Mouse (Mus musculus): ENCODE results near the gene Cdh13. TPM values are rescaled to one million over a fixed set of nuclear protein-coding genes. Genes with fewer than 3 reads are reported as not detected.

The Cdh13 gene
- polyA plus RNA-seq, 1 experiment from 2014 or later, result 33.5 TPM

- WGBS, result 84% methylated on average over 10 of the region's 10 CpGs
- ATAC-seq (ENCODE audit: low FRiP score, low read depth), result no peak
These were observed 913.1 kb downstream of the Cdh13 start for GRCm38 (mm10) chr8:119196486-119197150.

GRCm38 (mm10) chr8:119208567-119208966 is 925.0 kb downstream of the Cdh13 start:
- no peaks in the 10 kb centered on the region for H3K27me3 ChIP-seq (replicated peaks)
- H3K27ac ChIP-seq, result no peak overlapping the region
- H3K9me3 ChIP-seq, result no peaks in the 10 kb centered on the region
- no peak overlapping the region for H3K4me3 ChIP-seq
- H3K36me3 ChIP-seq, result no peaks in the 10 kb centered on the region
- H3K4me1 ChIP-seq, result no peaks in the 10 kb centered on the region
- ATAC-seq (ENCODE audit: low FRiP score, low read depth), result no peak
- H3K9ac ChIP-seq, result no peak overlapping the region
- no peak overlapping the region for H3K4me2 ChIP-seq (replicated peaks)
- WGBS, result 86% methylated on average over 9 of the region's 9 CpGs

More at GRCm38 (mm10) chr8:119196486-119197150, 913.1 kb downstream of the Cdh13 start:
- Histone ChIP-seq H3K4me1 (no peaks in the 10 kb centered on the region), H3K9ac (no peak overlapping the region), H3K27me3 (replicated peaks) (no peaks in the 10 kb centered on the region), H3K27ac (no peak overlapping the region), H3K9me3 (0 out of 2 replicates have a peak, but pooled peaks cover 5% of the 10 kb centered on the region), H3K4me2 (replicated peaks) (no peak overlapping the region), H3K36me3 (no peaks in the 10 kb centered on the region), H3K4me3 (no peak overlapping the region)

- no peak overlapping the region for H3K4me2 ChIP-seq (replicated peaks)
- 3% methylated on average over 1 of the region's 1 CpGs for WGBS
- no peak overlapping the region for H3K27ac ChIP-seq
- H3K27me3 ChIP-seq (replicated peaks), result no peaks in the 10 kb centered on the region
- 0 out of 2 replicates have a peak, but pooled peaks cover 3% of the 10 kb centered on the region for H3K9me3 ChIP-seq
- H3K9ac ChIP-seq, result no peak overlapping the region
- no peaks in the 10 kb centered on the region for H3K4me1 ChIP-seq
- H3K4me3 ChIP-seq, result no peak overlapping the region
- no peaks in the 10 kb centered on the region for H3K36me3 ChIP-seq
- no peak for ATAC-seq (ENCODE audit: low FRiP score, low read depth)
These were observed 941.0 kb downstream of the Cdh13 start for GRCm38 (mm10) chr8:119224547-119224946.

- ATAC-seq (ENCODE audit: low FRiP score, low read depth), result no peak
These were observed 961.6 kb downstream of the Cdh13 start for GRCm38 (mm10) chr8:119245181-119245580.

GRCm38 (mm10) chr8:119245641-119246040 is 962.1 kb downstream of the Cdh13 start:
- ATAC-seq (ENCODE audit: low FRiP score, low read depth), result no peak
- Histone ChIP-seq H3K4me2 (replicated peaks) (no peak overlapping the region), H3K4me3 (no peak overlapping the region), H3K4me1 (no peaks in the 10 kb centered on the region), H3K9me3 (no peaks in the 10 kb centered on the region), H3K27ac (no peak overlapping the region), H3K27me3 (replicated peaks) (no peaks in the 10 kb centered on the region), H3K9ac (no peak overlapping the region), H3K36me3 (no peaks in the 10 kb centered on the region)
- 59% methylated on average over 1 of the region's 1 CpGs for WGBS

More at GRCm38 (mm10) chr8:119245181-119245580, 961.6 kb downstream of the Cdh13 start:
- Histone ChIP-seq H3K36me3 (no peaks in the 10 kb centered on the region), H3K4me2 (replicated peaks) (no peak overlapping the region), H3K9ac (no peak overlapping the region), H3K27me3 (replicated peaks) (no peaks in the 10 kb centered on the region), H3K4me3 (no peak overlapping the region), H3K4me1 (no peaks in the 10 kb centered on the region), H3K27ac (no peak overlapping the region), H3K9me3 (no peaks in the 10 kb centered on the region)
- WGBS, result 52% methylated on average over 4 of the region's 4 CpGs

- no peak overlapping the region for H3K4me3 ChIP-seq
- no peaks in the 10 kb centered on the region for H3K27me3 ChIP-seq (replicated peaks)
- H3K9ac ChIP-seq, result no peak overlapping the region
- no peak overlapping the region for H3K27ac ChIP-seq
- ATAC-seq (ENCODE audit: low FRiP score, low read depth), result no peak
- WGBS, result 92% methylated on average over 3 of the region's 3 CpGs
- no peaks in the 10 kb centered on the region for H3K4me1 ChIP-seq
- no peaks in the 10 kb centered on the region for H3K9me3 ChIP-seq
- no peak overlapping the region for H3K4me2 ChIP-seq (replicated peaks)
- no peaks in the 10 kb centered on the region for H3K36me3 ChIP-seq
These were observed 970.8 kb downstream of the Cdh13 start for GRCm38 (mm10) chr8:119254358-119254757.

GRCm38 (mm10) chr8:119258642-119259041 is 975.1 kb downstream of the Cdh13 start:
- Histone ChIP-seq H3K4me2 (replicated peaks) (no peak overlapping the region), H3K27ac (no peak overlapping the region), H3K9ac (no peak overlapping the region), H3K4me1 (0 out of 2 replicates have a peak, but pooled peaks cover 2% of the 10 kb centered on the region), H3K27me3 (replicated peaks) (no peaks in the 10 kb centered on the region), H3K4me3 (no peak overlapping the region), H3K9me3 (no peaks in the 10 kb centered on the region), H3K36me3 (no peaks in the 10 kb centered on the region)
- ATAC-seq (ENCODE audit: low FRiP score, low read depth), result no peak
- WGBS, result 37% methylated on average over 11 of the region's 11 CpGs

GRCm38 (mm10) chr8:119263750-119264149 is 980.2 kb downstream of the Cdh13 start:
- Histone ChIP-seq H3K4me1 (0 out of 2 replicates have a peak, but pooled peaks cover 2% of the 10 kb centered on the region), H3K4me3 (no peak overlapping the region)
- WGBS, result 68% methylated on average over 7 of the region's 7 CpGs

GRCm38 (mm10) chr8:119266304-119266703 is 982.8 kb downstream of the Cdh13 start:
- Histone ChIP-seq H3K9ac (no peak overlapping the region), H3K27ac (no peak overlapping the region), H3K27me3 (replicated peaks) (no peaks in the 10 kb centered on the region), H3K4me2 (replicated peaks) (no peak overlapping the region), H3K9me3 (no peaks in the 10 kb centered on the region), H3K36me3 (no peaks in the 10 kb centered on the region), H3K4me3 (no peak overlapping the region), H3K4me1 (peaks cover 5% of the 10 kb centered on the region; the same call in 1 of the 2 replicates)
- WGBS, result 91% methylated on average over 4 of the region's 4 CpGs
- ATAC-seq (ENCODE audit: low FRiP score, low read depth), result no peak

More at GRCm38 (mm10) chr8:119263750-119264149, 980.2 kb downstream of the Cdh13 start:
- Histone ChIP-seq H3K36me3 (no peaks in the 10 kb centered on the region), H3K9me3 (no peaks in the 10 kb centered on the region), H3K9ac (no peak overlapping the region), H3K27ac (no peak overlapping the region), H3K27me3 (replicated peaks) (no peaks in the 10 kb centered on the region), H3K4me2 (replicated peaks) (no peak overlapping the region)
- ATAC-seq (ENCODE audit: low FRiP score, low read depth), result no peak

GRCm38 (mm10) chr8:119269576-119269975 is 986.0 kb downstream of the Cdh13 start:
- Histone ChIP-seq H3K9me3 (no peaks in the 10 kb centered on the region), H3K9ac (no peak overlapping the region), H3K4me1 (peaks cover 5% of the 10 kb centered on the region; the same call in 1 of the 2 replicates), H3K4me2 (replicated peaks) (no peak overlapping the region), H3K4me3 (no peak overlapping the region), H3K27ac (no peak overlapping the region), H3K27me3 (replicated peaks) (no peaks in the 10 kb centered on the region), H3K36me3 (no peaks in the 10 kb centered on the region)
- ATAC-seq (ENCODE audit: low FRiP score, low read depth), result no peak
- 72% methylated on average over 3 of the region's 3 CpGs for WGBS

- no peaks in the 10 kb centered on the region for H3K36me3 ChIP-seq
- ATAC-seq (ENCODE audit: low FRiP score, low read depth), result no peak
- no peak overlapping the region for H3K4me2 ChIP-seq (replicated peaks)
- H3K4me1 ChIP-seq, result peaks cover 5% of the 10 kb centered on the region; the same call in 1 of the 2 replicates
- H3K27ac ChIP-seq, result no peak overlapping the region
- 74% methylated on average over 9 of the region's 9 CpGs for WGBS
- H3K4me3 ChIP-seq, result no peak overlapping the region
- H3K9me3 ChIP-seq, result no peaks in the 10 kb centered on the region
- no peak overlapping the region for H3K9ac ChIP-seq
- no peaks in the 10 kb centered on the region for H3K27me3 ChIP-seq (replicated peaks)
These were observed 986.8 kb downstream of the Cdh13 start for GRCm38 (mm10) chr8:119270371-119270770.

- ATAC-seq (ENCODE audit: low FRiP score, low read depth), result no peak
- WGBS, result 76% methylated on average over 8 of the region's 8 CpGs
These were observed 989.4 kb downstream of the Cdh13 start for GRCm38 (mm10) chr8:119272891-119273290.

GRCm38 (mm10) chr8:119275442-119275841 is 991.9 kb downstream of the Cdh13 start:
- no peaks in the 10 kb centered on the region for H3K27me3 ChIP-seq (replicated peaks)
- H3K9me3 ChIP-seq, result no peaks in the 10 kb centered on the region
- WGBS, result 91% methylated on average over 1 of the region's 1 CpGs
- no peaks in the 10 kb centered on the region for H3K36me3 ChIP-seq
- no peak overlapping the region for H3K4me2 ChIP-seq (replicated peaks)
- H3K4me3 ChIP-seq, result no peak overlapping the region
- no peak overlapping the region for H3K27ac ChIP-seq
- H3K9ac ChIP-seq, result no peak overlapping the region
- H3K4me1 ChIP-seq, result no peaks in the 10 kb centered on the region
- ATAC-seq (ENCODE audit: low FRiP score, low read depth), result no peak

More at GRCm38 (mm10) chr8:119272891-119273290, 989.4 kb downstream of the Cdh13 start:
- Histone ChIP-seq H3K27ac (no peak overlapping the region), H3K4me1 (peaks cover 5% of the 10 kb centered on the region; the same call in 1 of the 2 replicates), H3K9ac (no peak overlapping the region), H3K4me3 (no peak overlapping the region), H3K27me3 (replicated peaks) (no peaks in the 10 kb centered on the region), H3K9me3 (no peaks in the 10 kb centered on the region), H3K4me2 (replicated peaks) (no peak overlapping the region), H3K36me3 (no peaks in the 10 kb centered on the region)
